Mouse (Mus musculus) spleen, embryonic (tissue): ENCODE data around the gene Brox.

ENCODE experiments used
- CTCF ChIA-PET: fragments of 350-600 bp; sonication (Branson Sonifier 250); formaldehyde crosslinking; loops from one replicate; lab custom pipeline; 2022; lab: Charles Lee

Gene Brox

DNA sequence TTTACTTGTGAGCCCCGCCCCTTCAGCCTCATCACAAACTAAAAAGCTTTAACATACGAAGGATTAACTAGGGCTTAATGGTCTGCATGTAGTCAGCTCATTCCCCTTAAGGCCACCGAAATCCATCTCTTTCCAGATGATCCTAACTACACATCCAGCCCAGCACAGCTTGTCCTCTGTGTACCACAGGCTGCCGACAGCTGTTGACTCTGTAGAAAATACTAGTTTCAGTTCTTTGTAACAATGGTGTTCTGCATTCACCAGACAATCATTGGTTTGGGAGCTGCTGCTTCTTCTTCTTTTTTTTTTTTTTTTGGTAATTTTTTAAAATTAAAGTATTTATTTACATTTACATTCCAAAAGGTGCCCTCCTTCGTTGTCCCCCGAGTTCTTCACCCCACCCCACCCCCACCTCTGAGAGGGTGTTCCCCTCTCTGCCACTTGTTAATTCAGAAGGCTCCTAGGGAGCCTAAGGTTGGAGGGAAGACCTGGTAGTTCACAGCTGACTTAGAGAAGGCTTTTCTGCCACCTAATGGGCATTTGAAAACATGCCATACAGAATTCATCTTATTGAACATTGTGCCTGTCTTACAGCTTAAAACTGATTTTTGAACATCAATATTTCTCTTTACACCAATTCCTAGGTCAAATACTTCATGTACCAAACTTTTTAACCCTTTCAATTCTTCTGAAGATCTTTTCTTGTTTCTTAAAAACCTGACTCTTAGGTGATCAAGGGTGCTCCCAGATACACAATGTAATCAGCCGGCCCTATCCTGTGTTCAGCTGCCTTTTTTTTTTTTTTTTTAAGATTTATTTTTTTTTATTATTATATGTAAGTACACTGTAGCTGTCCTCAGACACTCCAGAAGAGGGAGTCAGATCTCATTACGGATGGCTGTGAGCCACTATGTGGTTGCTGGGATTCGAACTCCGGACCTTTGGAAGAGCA, 23.9 kb downstream of the Brox start:
- CTCF ChIA-PET, result interaction anchor here (0.6 to 0.7 kb wide), 3 partner anchors 55 to 1028 kb away, joined by 3 to 6 read pairs (median 5); no protein-coding TSS in a partner anchor

DNA sequence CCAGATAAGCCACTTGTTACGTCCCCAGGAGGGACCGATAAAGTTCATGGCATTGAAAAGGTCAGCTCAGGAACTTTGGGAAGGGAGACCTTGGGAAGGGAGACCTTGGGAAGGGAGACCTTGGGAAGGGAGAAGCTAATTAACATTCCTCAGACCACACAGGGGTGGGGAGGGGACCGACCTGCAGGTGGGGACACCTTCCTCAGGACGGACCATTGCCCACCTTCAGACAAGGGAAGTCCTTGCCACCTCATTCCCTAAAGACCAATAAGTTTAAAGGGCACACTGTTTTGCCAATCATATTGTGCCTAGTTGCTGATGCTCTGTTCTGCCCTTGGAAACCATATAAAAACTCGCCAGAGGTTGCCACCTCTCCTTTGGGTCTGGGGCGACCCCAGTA, 29.4 kb downstream of the Brox start:
- CTCF ChIA-PET, result no interaction called here

DNA sequence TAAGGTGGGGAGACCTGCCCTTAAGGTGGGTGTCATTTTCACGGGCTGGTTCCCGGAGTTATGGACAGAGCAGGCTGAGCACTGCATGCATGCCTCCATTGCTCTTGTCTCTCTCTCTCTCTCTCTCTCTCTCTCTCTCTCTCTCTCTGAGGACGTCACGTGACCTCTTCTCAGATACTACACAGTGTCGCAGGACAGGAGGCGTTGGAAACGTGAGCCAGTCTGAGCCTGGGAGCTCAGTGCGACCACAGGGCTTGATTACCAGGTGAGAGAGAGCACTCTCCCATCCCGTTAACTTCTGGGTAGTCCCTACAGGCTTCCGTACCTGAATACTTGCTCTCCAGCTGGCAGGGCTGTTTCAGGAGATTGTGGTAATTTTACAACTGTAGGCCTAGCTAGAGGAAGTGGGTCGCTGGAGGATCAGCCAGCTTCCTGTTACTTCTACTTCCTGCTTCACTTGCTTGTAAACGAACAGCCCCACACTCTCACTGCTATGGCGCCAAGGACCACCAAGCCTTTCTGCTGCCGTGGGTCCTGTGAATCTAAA, 31.1 kb downstream of the Brox start:
- CTCF ChIA-PET, result interaction anchor here (0.7 kb wide), 1 partner anchor 21 kb away, joined by 6 read pairs; no protein-coding TSS in a partner anchor

DNA sequence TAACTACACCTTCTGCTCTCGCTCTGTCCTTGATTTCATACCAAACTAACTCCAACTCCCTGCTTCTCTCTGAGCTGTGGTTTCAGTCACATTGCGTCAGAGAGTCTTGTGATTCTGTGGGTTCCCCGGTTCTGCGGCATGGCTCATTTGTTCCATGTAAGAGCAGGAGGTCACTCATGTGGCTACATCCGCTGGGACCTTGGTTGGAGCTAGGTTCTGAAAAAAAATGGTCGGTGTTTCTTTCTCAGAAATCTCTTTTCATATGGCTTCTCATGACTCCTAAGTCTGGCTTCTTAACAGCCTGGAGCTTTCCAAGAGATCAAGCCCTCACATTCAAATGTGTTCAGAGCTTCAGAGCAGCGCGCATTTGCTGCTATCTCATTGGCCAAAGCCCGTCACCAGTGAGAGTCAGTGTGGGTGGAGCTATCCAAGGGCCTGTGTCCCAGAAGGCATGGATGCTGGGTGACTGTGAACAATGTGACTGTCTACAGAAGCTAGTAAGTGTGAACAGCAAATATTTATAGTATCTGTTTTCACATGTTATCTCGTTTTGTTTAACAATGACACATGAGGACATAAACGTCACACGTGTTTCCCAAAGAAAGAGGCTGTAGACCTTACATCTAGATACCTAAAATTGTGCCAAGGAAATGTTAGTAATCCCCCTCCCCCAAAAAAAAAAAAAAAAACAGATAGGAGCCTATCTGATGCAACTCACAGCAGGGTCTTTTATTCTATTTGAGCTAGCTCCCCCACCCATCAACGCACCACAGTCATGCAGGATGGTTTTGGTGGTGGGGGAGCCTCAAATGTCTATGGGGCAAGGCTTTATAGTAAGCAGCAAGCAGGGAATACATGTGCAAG, 32.7 kb downstream of the Brox start:
- CTCF ChIA-PET, result no interaction called here

DNA sequence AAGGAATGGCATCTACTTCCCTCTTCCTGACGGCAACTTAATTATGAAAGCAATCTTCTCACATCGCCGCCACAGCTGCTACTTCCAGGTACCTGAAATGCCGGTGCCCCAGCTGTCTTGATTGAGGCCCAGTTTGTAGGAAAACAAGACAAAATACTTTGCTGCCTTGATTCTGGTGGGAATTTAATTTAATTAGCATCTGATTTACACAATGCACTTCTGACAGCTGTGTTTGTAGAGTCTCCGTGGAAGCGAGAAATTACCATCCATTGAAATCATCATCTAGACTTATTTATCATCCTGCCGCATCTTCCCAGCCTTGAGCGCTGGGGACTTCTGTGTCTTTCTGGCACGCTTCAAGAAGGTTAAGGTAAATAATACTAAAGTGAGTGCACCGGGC, 44.5 kb downstream of the Brox start:
- CTCF ChIA-PET, result no interaction called here

DNA sequence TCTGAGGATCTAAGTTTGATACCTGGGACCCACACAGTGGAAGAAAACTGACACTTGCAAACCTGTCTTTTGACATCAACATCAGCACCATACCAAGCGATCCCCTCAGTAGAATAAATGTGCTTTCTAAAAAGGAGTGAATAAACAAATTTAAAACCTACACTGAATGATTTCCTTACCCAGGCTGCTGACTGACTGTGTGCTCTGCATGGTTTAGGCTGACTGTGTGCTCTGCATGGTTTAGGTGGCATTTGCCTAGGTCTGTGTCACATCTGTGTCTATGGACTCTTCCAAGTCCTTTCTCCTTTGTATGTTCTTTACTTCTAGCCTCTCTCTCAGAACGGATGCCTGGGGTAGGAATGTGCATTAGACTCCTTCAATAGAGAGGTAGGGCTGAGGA, 45.3 kb downstream of the Brox start:
- CTCF ChIA-PET, result no interaction called here

DNA sequence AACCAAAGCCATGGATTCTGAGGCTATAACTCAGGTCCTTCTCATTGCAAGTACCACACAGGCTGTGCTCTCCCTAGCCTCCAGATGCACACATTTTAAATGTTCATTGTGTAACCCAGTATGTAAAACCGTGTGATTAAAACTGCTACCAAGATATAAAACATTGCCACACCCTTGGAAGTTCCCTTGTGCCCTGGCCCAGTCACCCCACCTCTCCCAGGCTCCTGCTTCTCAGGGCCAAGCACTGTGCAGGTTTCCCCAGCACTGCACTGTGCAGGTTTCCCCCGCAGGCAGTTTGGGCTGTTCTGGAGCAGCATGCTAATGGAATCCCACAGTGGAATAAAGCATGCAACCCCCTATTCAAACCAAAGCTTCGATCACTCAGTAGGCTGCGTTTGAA, 46.5 kb downstream of the Brox start:
- CTCF ChIA-PET, result no interaction called here

DNA sequence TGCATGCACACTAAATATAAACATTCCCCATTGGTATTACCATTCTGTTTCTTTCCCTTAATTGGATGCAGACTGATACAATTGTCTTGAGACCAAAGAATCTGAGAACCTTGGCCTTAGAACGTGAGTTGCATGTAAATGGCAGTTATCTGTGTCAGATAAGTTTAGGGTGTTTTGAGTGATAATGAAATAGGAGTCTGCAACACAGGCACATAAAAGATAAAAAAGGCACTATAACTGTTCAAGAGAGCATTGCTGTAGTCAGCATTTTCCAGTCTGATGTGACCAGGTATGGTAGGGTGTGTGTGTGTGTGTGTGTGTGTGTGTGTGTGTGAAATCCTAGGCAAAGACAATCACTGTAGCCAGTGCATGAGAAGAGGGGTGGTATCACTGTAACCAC, 48.9 kb downstream of the Brox start:
- CTCF ChIA-PET, result no interaction called here

DNA sequence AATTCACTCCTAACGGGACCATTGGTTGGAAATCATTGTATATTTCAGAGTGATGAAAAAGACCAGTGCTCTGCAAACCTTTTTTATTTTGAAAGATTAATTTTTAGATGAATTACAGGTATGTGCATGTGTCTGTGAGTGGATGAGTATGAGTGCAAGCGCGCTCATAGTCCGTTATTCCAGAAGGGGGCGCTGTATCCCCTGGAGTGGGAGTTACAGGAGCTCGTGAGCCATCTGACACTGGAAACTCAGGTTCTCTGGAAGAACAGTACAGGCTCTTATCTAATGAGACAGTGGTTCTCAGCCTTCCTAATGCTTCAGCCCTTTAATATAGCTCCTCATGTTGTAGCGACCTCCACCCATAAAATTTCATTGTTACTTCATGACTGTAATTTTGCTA, 53.8 kb downstream of the Brox start:
- CTCF ChIA-PET, result no interaction called here

DNA sequence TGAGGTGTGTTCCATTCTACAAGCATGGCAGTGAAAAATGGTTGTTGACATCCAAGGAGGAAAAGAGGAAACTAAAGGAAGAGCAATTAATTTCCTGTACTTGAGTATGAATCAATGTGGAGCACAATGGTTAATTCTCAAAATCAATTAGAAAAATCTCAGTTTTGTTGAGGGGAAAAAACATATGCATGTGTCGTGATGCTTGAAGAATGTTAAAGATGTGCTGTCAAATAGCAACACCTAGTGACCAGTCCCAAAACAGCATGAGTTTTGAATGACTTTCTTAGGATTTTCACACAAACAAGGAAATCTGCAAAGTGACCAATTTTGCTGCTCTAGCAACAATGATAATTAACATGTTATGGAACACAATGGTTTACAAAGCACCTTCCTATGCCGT, 59.2 kb downstream of the Brox start:
- CTCF ChIA-PET, result no interaction called here

DNA sequence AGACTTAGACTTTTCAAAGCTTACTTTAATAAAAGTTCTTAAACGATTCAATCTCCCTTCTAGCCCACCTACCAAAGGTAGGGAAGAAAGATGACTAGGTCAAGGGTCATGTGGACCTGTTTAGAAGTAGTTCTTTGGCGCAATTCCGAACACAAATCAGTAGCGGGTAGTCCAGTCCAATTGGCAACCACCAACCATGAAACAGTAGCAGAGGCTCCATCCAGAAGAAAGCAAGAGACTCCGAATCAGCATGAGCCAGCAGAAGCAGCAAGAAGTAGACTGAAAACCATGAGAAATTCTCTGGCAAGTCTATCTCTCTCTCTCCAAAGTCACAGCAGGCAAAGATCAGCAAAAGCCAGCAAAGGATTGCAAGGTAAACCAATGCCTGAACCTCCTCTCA, 60.6 kb downstream of the Brox start:
- CTCF ChIA-PET, result no interaction called here

DNA sequence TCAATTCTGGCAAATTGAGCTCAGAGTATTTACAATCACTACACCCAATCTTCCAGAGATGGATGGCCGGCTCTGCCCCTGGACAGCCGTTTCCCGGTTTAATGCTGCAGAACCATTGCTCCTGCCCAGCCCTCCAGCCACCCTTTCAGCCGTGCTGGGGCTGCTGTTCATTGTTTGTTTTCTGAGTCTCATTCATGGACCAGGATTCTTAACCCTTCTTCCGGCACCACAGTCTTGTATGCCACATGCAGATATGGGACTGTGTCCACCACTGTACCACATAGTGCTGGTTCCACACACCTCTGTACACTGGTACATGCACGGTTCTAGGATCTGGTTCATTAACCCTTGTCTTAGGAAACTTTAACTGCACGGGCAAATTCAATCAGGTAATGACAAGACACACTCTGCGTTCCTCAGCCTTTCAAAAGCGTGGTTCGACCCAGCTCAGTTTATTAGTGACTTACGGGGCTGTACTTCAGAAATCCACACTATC, 63.3 kb downstream of the Brox start:
- CTCF ChIA-PET, result no interaction called here

DNA sequence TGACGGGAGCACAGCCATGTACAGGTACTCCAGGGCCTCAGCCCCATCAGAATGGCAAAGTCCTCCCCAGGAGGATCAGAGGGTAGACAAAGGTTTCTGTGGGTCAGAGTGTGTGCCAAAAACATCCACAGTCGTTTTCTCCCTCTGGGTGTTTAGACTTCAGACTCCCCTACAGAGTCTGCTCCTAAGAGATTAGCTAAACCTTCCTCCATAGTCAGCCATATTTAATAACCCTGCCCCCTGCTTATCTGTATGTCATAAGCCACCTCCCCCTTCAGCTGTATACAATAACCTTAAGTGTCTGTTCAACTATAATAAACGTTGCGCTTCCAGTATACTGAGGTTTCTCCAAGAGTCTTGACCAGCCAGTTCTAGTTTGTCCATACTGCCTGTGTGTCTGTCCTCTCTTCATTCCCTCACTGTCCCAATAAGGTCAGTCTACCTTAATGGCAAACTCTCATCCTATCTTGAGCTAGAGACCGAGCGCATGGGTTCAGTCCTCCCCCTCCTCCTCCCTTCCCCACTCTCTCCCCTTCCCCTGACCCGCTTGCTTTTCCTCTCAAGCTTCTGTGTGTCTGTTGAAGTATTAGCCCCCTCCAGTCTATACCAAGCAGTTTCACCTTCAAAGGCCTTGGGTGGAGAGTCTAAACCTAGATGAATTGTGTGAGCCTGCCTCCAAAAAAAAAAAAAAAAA, 63.9 kb downstream of the Brox start:
- CTCF ChIA-PET, result no interaction called here

DNA sequence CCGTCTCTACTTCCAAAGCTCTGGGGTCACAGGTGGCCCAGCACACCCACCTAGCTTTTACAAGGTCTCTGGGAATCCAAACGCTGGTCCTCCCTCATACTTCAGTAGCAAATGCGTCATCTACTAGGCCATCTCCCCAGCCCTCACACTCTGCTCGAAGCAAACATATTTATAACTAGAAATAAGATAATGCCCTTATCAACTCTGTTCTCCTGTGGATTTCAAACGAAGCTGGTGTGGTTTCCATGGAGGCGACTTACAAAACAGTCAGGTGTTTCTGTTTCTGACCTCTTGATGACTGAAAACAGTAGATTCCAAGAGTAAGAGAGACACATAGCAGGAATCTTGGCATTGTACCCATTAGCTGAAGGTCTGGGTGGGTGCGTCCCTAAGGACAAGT, 69.6 kb downstream of the Brox start:
- CTCF ChIA-PET, result no interaction called here
